Mouse (Mus musculus): Measurements from ENCODE around the gene Gm35549. TPM values are rescaled to one million over a fixed set of nuclear protein-coding genes. Genes with fewer than 3 reads are reported as not detected.

The Gm35549 gene
- polyA plus RNA-seq, 1 experiment from 2014 or later: 0.33 TPM

DNA sequence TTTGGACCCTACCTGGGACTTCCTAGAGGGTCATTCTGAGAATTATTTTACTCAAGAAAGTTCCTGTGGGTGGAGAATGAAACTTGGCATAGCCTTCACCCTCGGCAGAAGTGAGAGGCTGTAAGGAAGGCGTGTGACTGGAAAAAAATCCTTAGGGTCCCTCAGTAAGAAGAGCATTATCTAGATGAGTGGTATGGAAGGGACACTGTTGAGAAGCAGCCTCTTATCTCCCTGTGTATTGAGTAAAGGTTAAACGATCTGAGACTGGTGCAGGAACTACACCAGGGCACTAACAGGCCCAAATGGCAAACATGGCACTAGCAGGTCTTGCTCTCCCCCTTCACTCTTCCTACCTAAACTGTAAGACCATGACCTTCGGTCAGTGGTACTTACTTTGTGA lies 22.4 kb upstream of the Gm35549 start:
- Histone ChIP-seq H3K4me1 (ENCODE audit: insufficient read depth, low read depth, low read length) (peaks cover 8% of the 10 kb centered on the region; the same call in 1 of the 2 replicates), H3K9me3 (ENCODE audit: low read length) (peaks cover 6% of the 10 kb centered on the region; the same call in 1 of the 2 replicates), H3K4me2 (replicated peaks; ENCODE audit: low read depth, low read length) (peak overlapping the region; percentile 59), H3K27me3 (replicated peaks; ENCODE audit: insufficient read depth, low read length) (no peaks in the 10 kb centered on the region), H3K27ac (ENCODE audit: low read length) (no peak overlapping the region), H3K9ac (replicated peaks; ENCODE audit: low read depth) (peak overlapping the region; percentile 91), H3K36me3 (ENCODE audit: insufficient read depth, low read length) (peaks cover 12% of the 10 kb centered on the region), H3K4me3 (ENCODE audit: low read depth, low read length) (peak overlapping the region; percentile 94)
- no peak for TF ChIP-seq CTCF (IDR thresholded peaks at IDR 0.05)
- no peak for TF ChIP-seq EP300 (IDR thresholded peaks at IDR 0.05)
- WGBS: 67% methylated on average over 4 of the region's 4 CpGs
- DNase-seq (ENCODE audit: low spot score) (no peak), ATAC-seq (peak; percentile 10)

GRCm38 (mm10) chr9:122865697-122866166 lies 21.9 kb upstream of the Gm35549 start, which contains the start of gene Zfp445:
Zfp445 (minus strand) TSS chr9:122866006.
- peak within 1 kb of the TSS; percentile 94 for H3K4me3 ChIP-seq (ENCODE audit: low read depth, low read length)
- DNase-seq (ENCODE audit: low spot score) (peak; percentile 96), ATAC-seq (peak; percentile 96)
- H3K9ac ChIP-seq (replicated peaks; ENCODE audit: low read depth): peak within 1 kb of the TSS; percentile 91
- peaks cover 8% of the 10 kb centered on the region; the same call in 1 of the 2 replicates for H3K4me1 ChIP-seq (ENCODE audit: insufficient read depth, low read depth, low read length)
- H3K36me3 ChIP-seq (ENCODE audit: insufficient read depth, low read length): peaks cover 17% of the 10 kb centered on the region
- H3K4me2 ChIP-seq (replicated peaks; ENCODE audit: low read depth, low read length): peak within 1 kb of the TSS; percentile 59
- 3% methylated on average over 34 of the region's 34 CpGs for WGBS
- peaks cover 8% of the 10 kb centered on the region; the same call in 1 of the 2 replicates for H3K9me3 ChIP-seq (ENCODE audit: low read length)
- H3K27ac ChIP-seq (ENCODE audit: low read length): peak within 1 kb of the TSS; percentile 89
- no peaks in the 10 kb centered on the region for H3K27me3 ChIP-seq (replicated peaks; ENCODE audit: insufficient read depth, low read length)
- TF ChIP-seq EP300 (IDR thresholded peaks at IDR 0.05) (no peak), CTCF (IDR thresholded peaks at IDR 0.05) (no peak)

DNA sequence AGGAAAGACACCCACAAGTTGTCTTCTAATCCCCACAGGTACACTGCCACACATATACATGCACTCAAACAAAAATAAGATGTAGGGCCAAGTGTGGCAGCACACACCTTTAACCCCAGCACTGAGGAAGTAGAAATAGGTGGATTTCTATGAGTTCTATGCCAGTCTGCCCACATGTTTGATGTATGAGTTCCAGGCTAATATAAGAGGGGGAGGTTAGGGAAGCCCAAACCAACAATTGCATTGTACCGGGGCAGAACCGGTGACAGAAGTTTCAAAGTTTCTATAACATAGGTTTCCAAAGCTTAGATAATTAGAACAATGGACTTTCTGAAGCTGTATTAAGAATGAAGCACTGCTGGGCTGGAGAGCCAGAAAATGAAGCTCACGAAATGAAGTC lies 21.0 kb upstream of the Gm35549 start:
- Histone ChIP-seq H3K4me3 (ENCODE audit: low read depth, low read length) (peak overlapping the region; percentile 94), H3K9ac (replicated peaks; ENCODE audit: low read depth) (peak overlapping the region; percentile 91), H3K9me3 (ENCODE audit: low read length) (peaks cover 11% of the 10 kb centered on the region), H3K27ac (ENCODE audit: low read length) (no peak overlapping the region), H3K36me3 (ENCODE audit: insufficient read depth, low read length) (peaks cover 22% of the 10 kb centered on the region), H3K4me1 (ENCODE audit: insufficient read depth, low read depth, low read length) (peaks cover 8% of the 10 kb centered on the region; the same call in 1 of the 2 replicates), H3K27me3 (replicated peaks; ENCODE audit: insufficient read depth, low read length) (no peaks in the 10 kb centered on the region), H3K4me2 (replicated peaks; ENCODE audit: low read depth, low read length) (peak overlapping the region; percentile 59)
- ATAC-seq: no peak
- TF ChIP-seq CTCF (IDR thresholded peaks at IDR 0.05) (no peak), EP300 (IDR thresholded peaks at IDR 0.05) (no peak)
- DNase-seq (ENCODE audit: low spot score): no peak
- WGBS: 49% methylated on average over 3 of the region's 3 CpGs

DNA sequence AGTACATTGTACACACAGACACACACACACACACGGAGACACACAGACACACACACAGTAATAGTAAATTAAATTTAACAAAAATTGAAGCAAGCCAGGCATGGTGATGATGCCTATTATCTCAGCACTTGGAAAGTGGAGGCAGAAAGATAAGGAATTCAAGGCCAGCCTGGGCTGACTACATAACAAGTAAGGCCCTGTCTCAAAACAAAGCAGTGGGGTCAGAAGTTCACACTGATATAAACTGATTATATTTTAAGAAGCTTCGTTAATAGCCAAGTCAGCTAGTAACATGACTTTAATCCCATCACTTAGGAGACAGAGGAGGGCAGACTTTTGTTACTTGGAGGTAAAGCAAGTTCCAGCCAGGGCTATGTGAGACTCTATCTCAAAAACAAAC lies 19.9 kb upstream of the Gm35549 start:
- Histone ChIP-seq H3K9me3 (ENCODE audit: low read length) (peaks cover 20% of the 10 kb centered on the region), H3K27ac (ENCODE audit: low read length) (no peak overlapping the region), H3K9ac (replicated peaks; ENCODE audit: low read depth) (no peak overlapping the region), H3K27me3 (replicated peaks; ENCODE audit: insufficient read depth, low read length) (no peaks in the 10 kb centered on the region), H3K4me2 (replicated peaks; ENCODE audit: low read depth, low read length) (no peak overlapping the region), H3K4me3 (ENCODE audit: low read depth, low read length) (no peak overlapping the region), H3K36me3 (ENCODE audit: insufficient read depth, low read length) (peaks cover 28% of the 10 kb centered on the region), H3K4me1 (ENCODE audit: insufficient read depth, low read depth, low read length) (peaks cover 8% of the 10 kb centered on the region; the same call in 1 of the 2 replicates)
- DNase-seq (ENCODE audit: low spot score): no peak
- WGBS: 62% methylated on average over 2 of the region's 2 CpGs
- ATAC-seq: no peak
- TF ChIP-seq EP300 (IDR thresholded peaks at IDR 0.05) (no peak), CTCF (IDR thresholded peaks at IDR 0.05) (no peak)

- TF ChIP-seq EP300 (IDR thresholded peaks at IDR 0.05) (no peak), CTCF (IDR thresholded peaks at IDR 0.05) (no peak)
- H3K27ac ChIP-seq (ENCODE audit: low read length): no peak overlapping the region
- H3K4me3 ChIP-seq (ENCODE audit: low read depth, low read length): no peak overlapping the region
- no peak overlapping the region for H3K4me2 ChIP-seq (replicated peaks; ENCODE audit: low read depth, low read length)
- peaks cover 26% of the 10 kb centered on the region for H3K9me3 ChIP-seq (ENCODE audit: low read length)
- H3K36me3 ChIP-seq (ENCODE audit: insufficient read depth, low read length): peaks cover 51% of the 10 kb centered on the region
- H3K4me1 ChIP-seq (ENCODE audit: insufficient read depth, low read depth, low read length): peaks cover 8% of the 10 kb centered on the region; the same call in 1 of the 2 replicates
- DNase-seq (ENCODE audit: low spot score): no peak
- H3K27me3 ChIP-seq (replicated peaks; ENCODE audit: insufficient read depth, low read length): no peaks in the 10 kb centered on the region
- ATAC-seq: no peak
- H3K9ac ChIP-seq (replicated peaks; ENCODE audit: low read depth): no peak overlapping the region
Measured at GRCm38 (mm10) chr9:122860752-122861151, 16.9 kb upstream of the Gm35549 start.

DNA sequence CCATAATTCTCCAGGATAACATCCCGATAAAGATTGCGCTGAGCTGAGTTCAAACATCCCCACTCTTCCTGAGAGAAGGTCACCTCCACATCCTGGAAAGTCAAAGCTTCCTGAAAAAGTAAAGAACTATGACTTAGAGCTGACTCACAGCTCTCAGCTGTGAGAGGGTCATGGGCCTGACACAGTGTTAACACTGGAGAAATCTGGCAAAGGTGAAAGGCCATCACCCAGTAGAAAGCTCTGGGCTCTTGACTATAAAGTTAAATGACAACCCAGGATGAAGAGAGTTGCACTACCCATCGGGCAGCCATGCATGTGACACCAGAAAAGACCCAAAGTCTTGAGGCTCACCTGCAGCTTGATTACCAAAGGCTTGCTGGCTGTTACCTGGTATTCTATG lies 12.9 kb upstream of the Gm35549 start:
- TF ChIP-seq CTCF (IDR thresholded peaks at IDR 0.05): no peak
- no peak for TF ChIP-seq EP300 (IDR thresholded peaks at IDR 0.05)
- H3K36me3 ChIP-seq (ENCODE audit: insufficient read depth, low read length): peaks cover 79% of the 10 kb centered on the region

More for the DNA sequence above, 12.9 kb upstream of the Gm35549 start:
- no peak overlapping the region for H3K4me3 ChIP-seq (ENCODE audit: low read depth, low read length)
- no peak overlapping the region for H3K27ac ChIP-seq (ENCODE audit: low read length)
- no peak for ATAC-seq
- H3K9me3 ChIP-seq (ENCODE audit: low read length): peaks cover 27% of the 10 kb centered on the region
- no peaks in the 10 kb centered on the region for H3K4me1 ChIP-seq (ENCODE audit: insufficient read depth, low read depth, low read length)
- H3K27me3 ChIP-seq (replicated peaks; ENCODE audit: insufficient read depth, low read length): no peaks in the 10 kb centered on the region
- H3K9ac ChIP-seq (replicated peaks; ENCODE audit: low read depth): no peak overlapping the region
- WGBS: 97% methylated on average over 3 of the region's 3 CpGs
- DNase-seq (ENCODE audit: low spot score): no peak
- no peak overlapping the region for H3K4me2 ChIP-seq (replicated peaks; ENCODE audit: low read depth, low read length)
